Mouse (Mus musculus) monocyte, adult 5-6 weeks (primary cell): ENCODE results near the gene Mfn2. TPM values are rescaled to one million over a fixed set of nuclear protein-coding genes. Genes with fewer than 3 reads are reported as not detected.
"Not testable (repeated sequence)": the region's sequence is repeated elsewhere in the genome, so short reads cannot be mapped to it uniquely, and the experiment has no call there.

Experiments
- ATAC-seq: fragments of 153-309, 156-312 bp; replicated peaks from 2 replicates; pipeline ENCODE4 v1.8.0; 2017; ENCODE audit warnings: mild to moderate bottlenecking; ENCODE audit not compliant: low TSS enrichment, insufficient number of reproducible peaks, severe bottlenecking, poor library complexity, low FRiP score
- total RNA-seq: library from RNA; stranded (forward); fragments of 200-1000, 200-491, 200-594 nt; gene quantifications from 3 replicates; pipeline ENCODE4 v1.2.3, GENCODE M21; 2017

The Mfn2 gene
- total RNA-seq, 1 experiment from 2014 or later, result 12.1 TPM

- no peak for ATAC-seq
Measured at GRCm38 (mm10) chr4:147879456-147879855, 25.0 kb downstream of the Mfn2 start.

GRCm38 (mm10) chr4:147878537-147878936, 26.0 kb downstream of the Mfn2 start:
- ATAC-seq, result no peak

GRCm38 (mm10) chr4:147875852-147876575, 28.5 kb downstream of the Mfn2 start:
- no peak for ATAC-seq

GRCm38 (mm10) chr4:147869238-147869637, 35.3 kb downstream of the Mfn2 start:
- ATAC-seq, result no peak

GRCm38 (mm10) chr4:147868450-147869031, 36.0 kb downstream of the Mfn2 start, which contains the start of the genes Miip and Fv1:
Gene Miip, minus strand, starts transcription at chr4:147868816.
Gene Fv1, plus strand, starts transcription at chr4:147868979.
- ATAC-seq, result peak; percentile 97

- ATAC-seq, result no peak
Measured at GRCm38 (mm10) chr4:147867563-147868449, 36.7 kb downstream of the Mfn2 start.

DNA sequence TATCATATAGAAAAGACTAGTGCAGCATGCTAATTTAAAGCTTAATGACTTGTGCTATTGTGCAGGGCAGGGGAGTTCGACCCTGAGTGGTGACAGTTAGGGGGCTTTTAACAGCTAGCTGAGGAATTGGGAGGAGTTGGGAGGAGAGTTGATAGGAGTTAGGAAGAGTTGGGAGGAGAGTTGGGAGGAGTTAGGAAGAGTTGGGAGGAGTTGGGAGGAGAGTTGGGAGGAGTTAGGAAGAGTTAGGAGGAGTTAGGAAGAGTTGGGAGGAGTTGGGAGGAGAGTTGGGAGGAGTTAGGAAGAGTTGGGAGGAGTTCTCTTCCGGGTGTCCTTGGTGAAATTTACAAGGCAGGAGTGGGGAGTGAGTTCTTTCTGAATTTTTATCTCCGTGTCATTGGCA, 37.7 kb downstream of the Mfn2 start:
- ATAC-seq, result not testable (repeated sequence)

GRCm38 (mm10) chr4:147866056-147866455, 38.4 kb downstream of the Mfn2 start:
- ATAC-seq, result no peak

DNA sequence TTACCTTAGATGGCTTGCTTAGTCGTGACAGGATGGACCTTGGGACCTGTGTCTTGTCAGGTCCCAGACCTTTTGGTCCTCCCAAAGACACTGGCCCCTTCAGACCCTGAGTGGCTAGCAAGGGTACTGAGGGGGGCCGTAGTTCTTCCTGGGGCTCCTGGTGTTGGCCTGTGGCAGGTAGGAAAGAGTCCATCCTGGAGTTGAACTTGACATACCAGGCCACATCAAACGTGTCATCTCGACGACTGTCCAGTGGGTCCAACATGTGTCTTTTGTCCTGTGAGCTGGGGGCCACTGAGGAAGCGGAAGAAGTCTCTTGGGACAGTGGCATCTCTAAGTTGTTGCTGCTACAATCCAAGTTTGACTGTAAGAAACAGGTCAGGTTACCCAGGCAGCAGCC, 38.9 kb downstream of the Mfn2 start:
- no peak for ATAC-seq

DNA sequence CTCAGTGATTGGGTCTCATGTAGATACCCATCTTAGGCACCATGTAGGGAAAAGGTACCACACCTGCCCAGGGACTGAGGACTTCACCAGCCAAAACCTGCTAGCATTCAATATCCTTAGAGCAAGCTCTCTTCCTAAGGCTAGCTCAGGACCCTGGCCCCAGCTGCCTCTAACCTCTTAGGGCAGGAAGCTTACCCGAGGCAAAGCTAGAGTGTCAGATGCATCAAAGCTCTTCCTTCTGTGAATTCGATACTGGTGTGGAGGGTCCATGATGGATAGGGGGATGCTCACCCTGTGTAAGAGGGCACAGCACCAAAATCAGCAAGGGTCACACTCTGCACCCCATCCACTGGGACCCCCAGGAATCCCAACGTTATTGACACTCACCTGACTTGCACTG, 42.5 kb downstream of the Mfn2 start:
- ATAC-seq, result no peak

DNA sequence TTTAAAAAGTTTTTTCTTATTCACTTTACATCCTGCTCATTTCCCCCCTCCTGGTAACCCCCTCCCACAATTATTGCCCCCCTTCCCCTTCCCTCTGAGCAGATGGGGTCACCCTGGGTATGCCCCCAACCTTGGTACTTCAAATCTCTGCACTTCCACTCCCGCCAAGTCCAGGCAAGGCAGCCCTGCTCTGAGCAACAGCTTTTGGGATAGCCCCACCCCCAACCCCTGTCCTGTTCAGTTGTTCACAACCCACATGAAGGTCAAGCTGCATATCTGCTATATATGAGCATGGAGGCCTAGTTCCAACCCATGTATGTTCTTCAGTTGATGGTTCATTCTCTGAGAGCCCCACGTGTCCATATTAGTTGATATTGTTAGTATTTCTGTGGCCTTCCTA, 53.7 kb downstream of the Mfn2 start:
- no peak for ATAC-seq

GRCm38 (mm10) chr4:147848584-147848991, 55.9 kb downstream of the Mfn2 start:
- no peak for ATAC-seq

GRCm38 (mm10) chr4:147847614-147848583, 56.6 kb downstream of the Mfn2 start, which contains the start of gene Zfp933:
Gene Zfp933, minus strand, starts transcription at chr4:147848366.
- ATAC-seq, result peak; percentile 80

GRCm38 (mm10) chr4:147842871-147843270, 61.6 kb downstream of the Mfn2 start:
- ATAC-seq, result no peak

DNA sequence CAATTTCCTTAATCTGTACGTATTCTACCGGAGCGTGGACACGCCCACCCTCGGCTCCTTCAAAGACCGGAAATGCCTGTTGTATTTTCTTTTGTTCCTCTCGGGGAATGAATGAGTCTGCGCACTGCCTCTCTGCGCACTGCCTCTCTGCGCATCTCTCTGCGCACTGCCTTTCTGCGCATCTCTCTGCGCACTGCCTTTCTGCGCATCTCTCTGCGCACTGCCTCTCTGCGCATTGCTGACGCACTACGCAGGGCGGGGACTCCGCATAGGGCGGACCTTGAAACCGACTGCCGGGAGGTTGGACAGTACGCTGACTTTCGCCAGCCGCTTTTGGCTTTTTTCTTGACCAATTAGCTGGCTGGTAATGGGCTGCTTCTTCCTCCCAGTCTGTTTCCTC, 65.2 kb downstream of the Mfn2 start:
- ATAC-seq, result not testable (repeated sequence)

GRCm38 (mm10) chr4:147824389-147824788, 80.1 kb downstream of the Mfn2 start:
- no peak for ATAC-seq
